Mouse (Mus musculus) lung, postnatal 0 days (tissue): ENCODE measurements around the gene Iqgap2. TPM values are rescaled to one million over a fixed set of nuclear protein-coding genes. Genes with fewer than 3 reads are reported as not detected.

Source experiments
- ATAC-seq: fragments of 200-750 bp; cut with Nextera tagmentation; 2 replicates; pipeline ENCODE4 v1.8.0; 2017; ENCODE audit warnings: moderate library complexity
- DNase-seq: peaks from one replicate; pipeline ENCODE4 v3.0.0-alpha.2; 2016; ENCODE audit warnings: low spot score
- H3K27ac ChIP-seq: fragments of 300-500 bp; sonication (generic); 2 replicates; pipeline ENCODE4 v1.5.1; 2014; ENCODE audit warnings: antibody characterized with exemption, mild to moderate bottlenecking, low read length, mixed read lengths
- H3K27me3 ChIP-seq: fragments of 300-500 bp; sonication (generic); replicated peaks from 2 replicates; pipeline ENCODE4 v1.6.1; 2014; ENCODE audit warnings: low read length, mixed read lengths; ENCODE audit not compliant: insufficient read depth
- H3K36me3 ChIP-seq: fragments of 300-500 bp; sonication (generic); 2 replicates; pipeline ENCODE4 v1.6.1; 2014; ENCODE audit warnings: low read length, mixed read lengths; ENCODE audit not compliant: insufficient read depth
- H3K4me1 ChIP-seq: fragments of 300-500 bp; sonication (generic); 2 replicates; pipeline ENCODE4 v1.6.1; 2014; ENCODE audit warnings: antibody characterized with exemption, low read depth, low read length, mixed read lengths; ENCODE audit not compliant: insufficient read depth
- H3K4me2 ChIP-seq: fragments of 300-500 bp; sonication (generic); replicated peaks from 2 replicates; pipeline ENCODE4 v1.6.1; 2014; ENCODE audit warnings: low read depth, mild to moderate bottlenecking, low read length, moderate library complexity, mixed read lengths
- H3K4me3 ChIP-seq: fragments of 300-500 bp; sonication (generic); 2 replicates; pipeline ENCODE4 v1.5.1; 2014; ENCODE audit warnings: low read depth, low read length
- H3K9ac ChIP-seq: fragments of 300-500 bp; sonication (generic); replicated peaks from 2 replicates; pipeline ENCODE4 v1.6.1; 2014; ENCODE audit warnings: low read depth, mild to moderate bottlenecking
- H3K9me3 ChIP-seq: fragments of 300-500 bp; sonication (generic); 2 replicates; pipeline ENCODE4 v1.6.1; 2016; ENCODE audit warnings: low read length, mixed read lengths
- CTCF ChIP-seq: IDR thresholded peaks from 2 replicates; pipeline ENCODE4 v1.5.1; 2016; ENCODE audit warnings: antibody characterized with exemption, mild to moderate bottlenecking
- EP300 ChIP-seq: IDR thresholded peaks from 2 replicates; pipeline ENCODE4 v1.6.1; 2016; ENCODE audit warnings: antibody characterized with exemption, mild to moderate bottlenecking, control low read depth
- WGBS: fragments of 180-500 bp; shearing (Covaris S2); extraction: QIAGEN DNeasy Blood & Tissue Kit; methylation state at CpG from one replicate; pipeline ENCODE4 v1.1.7; 2014; 5-methylcytosine and 5-hydroxymethylcytosine counted together
- polyA plus RNA-seq: library from polyadenylated mRNA; unstranded; fragments of >200 nt; fragmentation: Nextera tagmentation; extraction: Ambion mirVana; gene quantifications from 2 replicates; pipeline ENCODE4 v1.2.1, GENCODE M21; 2015

Iqgap2 gene
- polyA plus RNA-seq, 1 experiment from 2014 or later = 2.7 TPM

- Histone ChIP-seq H3K36me3 (no peaks in the 10 kb centered on the region), H3K27ac (no peak overlapping the region), H3K9ac (no peak overlapping the region), H3K4me2 (no peak overlapping the region), H3K4me3 (no peak overlapping the region), H3K27me3 (no peaks in the 10 kb centered on the region), H3K9me3 (no peaks in the 10 kb centered on the region), H3K4me1 (no peaks in the 10 kb centered on the region)
- 51% methylated on average over 9 of the region's 9 CpGs for WGBS
- ATAC-seq (no peak), DNase-seq (peak; percentile 33)
- TF ChIP-seq CTCF = no peak
- TF ChIP-seq EP300 = no peak
Observed at GRCm38 (mm10) chr13:95778761-95779161, 113.0 kb downstream of the Iqgap2 start.

DNA sequence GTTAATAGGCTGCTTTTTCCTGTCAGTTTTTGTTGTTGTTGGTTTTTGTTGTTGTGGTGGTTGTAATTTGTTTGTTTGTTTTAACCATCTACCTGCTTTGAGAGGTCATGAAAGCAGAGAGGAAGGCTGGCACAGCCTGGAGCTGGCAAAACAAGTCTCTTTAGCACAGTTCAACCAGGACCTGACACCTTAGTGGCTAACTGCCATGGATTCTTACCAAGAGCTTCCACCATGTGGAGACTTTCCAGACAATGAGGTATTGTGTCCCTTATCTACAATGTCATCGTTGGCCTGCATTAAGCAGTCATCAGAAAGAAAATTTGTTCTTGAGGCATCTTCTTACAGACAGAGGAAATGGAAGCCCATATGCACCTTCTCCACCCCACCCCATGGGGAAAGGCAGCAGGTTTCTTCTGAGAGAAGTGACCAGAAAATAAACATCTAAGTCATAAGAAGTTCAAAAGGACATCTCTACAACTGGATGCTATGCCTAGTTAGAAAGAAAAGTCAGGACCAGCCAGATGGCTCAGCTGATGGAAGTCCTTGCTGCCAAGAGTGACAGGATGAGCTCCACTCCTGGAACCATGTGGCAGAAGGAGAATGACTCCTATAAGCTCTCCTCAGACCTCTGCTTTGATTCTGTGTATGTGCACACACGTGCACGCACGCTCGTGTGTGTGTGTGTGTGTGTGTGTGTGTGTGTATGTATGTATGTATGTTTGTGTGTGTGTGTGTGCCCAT, 113.9 kb downstream of the Iqgap2 start:
- 78% methylated on average over 5 of the region's 5 CpGs for WGBS
- no peaks in the 10 kb centered on the region for H3K9me3 ChIP-seq
- H3K4me1 ChIP-seq = no peaks in the 10 kb centered on the region
- H3K27me3 ChIP-seq = no peaks in the 10 kb centered on the region
- no peak overlapping the region for H3K4me2 ChIP-seq
- ATAC-seq = no peak
- no peak overlapping the region for H3K9ac ChIP-seq
- no peak overlapping the region for H3K27ac ChIP-seq
- H3K4me3 ChIP-seq = no peak overlapping the region
- TF ChIP-seq CTCF (no peak), EP300 (no peak)
- DNase-seq = no peak
- no peaks in the 10 kb centered on the region for H3K36me3 ChIP-seq

DNA sequence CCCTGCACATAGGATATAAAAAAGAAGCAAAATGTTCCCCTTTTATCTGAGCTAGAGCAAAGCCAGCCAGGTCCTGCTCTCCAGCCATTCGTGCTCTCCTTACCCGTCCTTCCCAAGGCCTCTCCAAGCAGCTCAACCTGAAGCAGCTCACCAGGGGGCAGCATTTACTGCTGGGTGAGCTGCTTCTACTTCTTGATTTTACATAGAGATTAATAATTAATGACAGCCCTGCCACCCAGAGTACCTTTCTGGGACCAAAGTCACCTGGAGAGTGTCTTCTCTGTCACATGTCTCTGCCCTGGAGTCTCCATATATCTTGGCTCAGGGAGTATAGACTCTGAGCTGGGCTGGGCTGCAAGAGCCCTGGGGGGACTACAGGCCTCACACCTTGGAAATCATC, 114.5 kb downstream of the Iqgap2 start:
- peak; percentile 79 for DNase-seq
- no peaks in the 10 kb centered on the region for H3K36me3 ChIP-seq
- ATAC-seq = peak; percentile 54; the same call in 1 of the 2 replicates
- H3K4me1 ChIP-seq = no peaks in the 10 kb centered on the region
- H3K9me3 ChIP-seq = no peaks in the 10 kb centered on the region
- no peaks in the 10 kb centered on the region for H3K27me3 ChIP-seq
- TF ChIP-seq CTCF (peak; percentile 83), EP300 (no peak)
- WGBS = 16% methylated on average over 2 of the region's 2 CpGs
- H3K4me3 ChIP-seq = no peak overlapping the region
- H3K4me2 ChIP-seq = no peak overlapping the region
- H3K27ac ChIP-seq = no peak overlapping the region
- H3K9ac ChIP-seq = no peak overlapping the region

GRCm38 (mm10) chr13:95774966-95775696, 116.6 kb downstream of the Iqgap2 start:
- H3K4me1 ChIP-seq = no peaks in the 10 kb centered on the region
- no peaks in the 10 kb centered on the region for H3K9me3 ChIP-seq
- TF ChIP-seq CTCF (no peak), EP300 (no peak)
- WGBS = 39% methylated on average over 11 of the region's 11 CpGs
- ATAC-seq (no peak), DNase-seq (no peak)
- H3K36me3 ChIP-seq = no peaks in the 10 kb centered on the region
- no peak overlapping the region for H3K9ac ChIP-seq
- H3K27ac ChIP-seq = no peak overlapping the region
- no peaks in the 10 kb centered on the region for H3K27me3 ChIP-seq
- no peak overlapping the region for H3K4me3 ChIP-seq
- H3K4me2 ChIP-seq = no peak overlapping the region

DNA sequence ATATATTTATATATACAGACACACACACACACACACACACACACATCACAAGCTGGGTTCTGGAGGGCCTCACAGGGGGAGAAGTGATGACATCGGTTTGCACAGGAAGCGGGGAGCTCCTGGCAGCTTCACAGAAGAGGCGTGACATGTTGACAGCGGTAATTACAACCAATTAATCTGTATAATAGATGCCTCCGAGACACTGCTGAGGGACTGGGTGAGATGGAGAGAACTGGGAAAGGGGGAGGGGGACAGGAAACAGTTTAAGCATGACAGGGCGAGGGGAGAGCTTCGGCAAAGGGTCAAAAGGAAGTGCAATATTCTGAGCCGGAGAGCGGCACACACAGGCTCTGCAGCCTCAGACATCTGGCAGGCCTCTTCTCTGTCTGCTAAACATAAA, 126.7 kb downstream of the Iqgap2 start:
- no peaks in the 10 kb centered on the region for H3K27me3 ChIP-seq
- H3K27ac ChIP-seq = no peak overlapping the region
- H3K9me3 ChIP-seq = no peaks in the 10 kb centered on the region
- DNase-seq (peak; percentile 80), ATAC-seq (peak; percentile 87)
- 21% methylated on average over 9 of the region's 9 CpGs for WGBS
- no peak overlapping the region for H3K9ac ChIP-seq
- TF ChIP-seq CTCF = no peak
- 0 out of 2 replicates have a peak, but pooled peaks have one; percentile 23 for TF ChIP-seq EP300
- H3K4me2 ChIP-seq = 0 out of 2 replicates have a peak overlapping the region, but pooled peaks have one; percentile 6
- H3K4me1 ChIP-seq = peaks cover 4% of the 10 kb centered on the region
- no peaks in the 10 kb centered on the region for H3K36me3 ChIP-seq
- no peak overlapping the region for H3K4me3 ChIP-seq

DNA sequence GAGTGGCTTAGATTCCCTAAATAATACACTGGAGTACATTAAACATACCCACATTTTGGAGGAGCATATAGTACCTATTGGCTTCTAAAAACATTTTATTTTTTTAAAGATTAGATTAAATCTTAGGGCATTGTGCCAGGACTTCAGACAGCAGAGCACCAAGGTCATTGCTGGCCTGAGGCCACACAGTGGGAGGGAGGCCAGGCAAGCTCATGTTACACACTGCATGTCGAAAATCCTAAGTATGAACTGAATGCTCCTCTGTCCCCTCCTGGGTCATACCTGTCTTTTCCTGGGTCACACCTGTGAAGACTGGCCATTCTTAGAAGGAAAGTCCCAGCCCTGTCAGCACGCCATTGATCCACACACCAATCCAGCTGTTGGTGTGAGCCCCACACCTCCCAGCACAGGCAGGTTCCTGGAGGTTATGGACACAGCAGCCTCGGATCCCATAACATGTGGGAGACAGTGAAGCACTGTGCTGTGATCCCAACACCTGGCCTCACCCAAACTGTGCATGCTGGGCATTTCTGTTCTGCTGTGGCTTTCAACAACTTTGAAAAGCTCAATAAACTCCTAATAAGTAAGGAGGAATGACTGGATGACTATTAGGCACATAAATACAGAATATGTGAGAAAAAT, 127.7 kb downstream of the Iqgap2 start:
- ATAC-seq = no peak
- Histone ChIP-seq H3K4me3 (no peak overlapping the region), H3K27ac (no peak overlapping the region), H3K9me3 (no peaks in the 10 kb centered on the region), H3K27me3 (no peaks in the 10 kb centered on the region), H3K4me2 (no peak overlapping the region), H3K36me3 (no peaks in the 10 kb centered on the region), H3K4me1 (peaks cover 4% of the 10 kb centered on the region), H3K9ac (no peak overlapping the region)
- no peak for DNase-seq
- WGBS = 49% methylated on average over 3 of the region's 3 CpGs
- TF ChIP-seq EP300 (no peak), CTCF (no peak)
